Mouse (Mus musculus): ENCODE results near the gene Auts2. TPM values are rescaled to one million over a fixed set of nuclear protein-coding genes. Genes with fewer than 3 reads are reported as not detected.

Gene Auts2
- polyA plus RNA-seq, 1 experiment from 2014 or later = 4.9 TPM

- WGBS = 41% methylated on average over 26 of the region's 26 CpGs
- Histone ChIP-seq H3K27ac (ENCODE audit: low read depth, low read length) (no peak overlapping the region), H3K27me3 (replicated peaks; ENCODE audit: control insufficient read depth, insufficient read depth, low read length) (no peaks in the 10 kb centered on the region), H3K4me3 (ENCODE audit: low read depth, low read length) (no peak overlapping the region), H3K4me1 (replicated peaks; ENCODE audit: control insufficient read depth, insufficient read depth, low read length) (no peaks in the 10 kb centered on the region; the same call in 1 of the 2 replicates), H3K36me3 (ENCODE audit: control insufficient read depth, insufficient read depth) (no peaks in the 10 kb centered on the region), H3K4me2 (replicated peaks; ENCODE audit: low read depth) (0 out of 2 replicates have a peak overlapping the region, but pooled peaks have one; percentile 21), H3K9ac (ENCODE audit: low read depth, low read length) (no peak overlapping the region), H3K9me3 (ENCODE audit: control insufficient read depth) (no peaks in the 10 kb centered on the region)
- no peak for TF ChIP-seq CTCF (IDR thresholded peaks at IDR 0.05; ENCODE audit: low read depth)
- no peak for ATAC-seq
Observed at GRCm38 (mm10) chr5:131585684-131586331, 957.3 kb downstream of the Auts2 start.

DNA sequence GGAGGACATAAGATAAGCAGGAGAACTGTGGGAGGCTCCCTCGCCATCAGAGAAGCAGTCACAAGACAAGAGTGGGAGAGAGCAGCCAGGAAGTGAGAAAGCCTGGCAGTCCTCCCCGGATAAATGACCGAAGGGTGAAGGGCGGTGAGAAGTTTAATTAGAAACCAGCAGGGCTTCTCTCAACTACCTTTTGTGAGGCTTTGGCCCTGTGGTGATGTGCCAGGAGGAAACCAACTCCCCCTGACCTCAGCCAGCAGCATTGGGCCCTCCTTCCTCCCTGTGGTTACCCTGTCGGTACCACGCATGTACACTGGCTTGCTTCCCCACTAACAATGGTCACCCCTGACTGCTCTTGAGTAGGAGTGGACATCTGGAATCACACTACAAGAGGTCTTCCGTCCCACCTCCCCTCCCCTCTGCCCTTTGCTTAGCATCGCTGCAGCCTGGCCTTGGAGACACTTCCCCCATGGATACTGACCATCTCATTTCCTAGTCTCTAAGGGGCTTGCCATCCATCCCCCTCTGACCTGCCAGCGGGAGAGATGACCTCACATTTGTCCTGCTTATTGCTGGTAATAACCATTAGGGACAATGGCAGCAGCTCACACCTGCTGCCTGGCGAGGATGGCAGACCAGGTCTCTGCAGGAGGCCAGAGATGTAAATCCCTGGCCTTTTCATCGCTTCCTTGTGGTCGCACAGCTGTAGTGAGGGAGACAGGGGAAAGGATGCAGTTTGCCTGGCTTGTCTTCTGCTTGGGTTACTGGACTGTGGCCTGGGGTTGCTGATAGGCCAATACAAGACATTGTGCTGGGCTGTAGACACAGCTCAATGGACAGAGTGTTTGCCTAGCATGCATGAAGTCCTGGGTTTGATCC is 958.6 kb downstream of the Auts2 start:
- no peak overlapping the region for H3K9ac ChIP-seq (ENCODE audit: low read depth, low read length)
- no peak overlapping the region for H3K4me2 ChIP-seq (replicated peaks; ENCODE audit: low read depth)
- H3K36me3 ChIP-seq (ENCODE audit: control insufficient read depth, insufficient read depth) = no peaks in the 10 kb centered on the region
- H3K4me3 ChIP-seq (ENCODE audit: low read depth, low read length) = no peak overlapping the region
- no peaks in the 10 kb centered on the region for H3K27me3 ChIP-seq (replicated peaks; ENCODE audit: control insufficient read depth, insufficient read depth, low read length)
- no peak for ATAC-seq
- 70% methylated on average over 12 of the region's 12 CpGs for WGBS
- no peak for TF ChIP-seq CTCF (IDR thresholded peaks at IDR 0.05; ENCODE audit: low read depth)
- no peaks in the 10 kb centered on the region for H3K9me3 ChIP-seq (ENCODE audit: control insufficient read depth)
- no peaks in the 10 kb centered on the region; the same call in 1 of the 2 replicates for H3K4me1 ChIP-seq (replicated peaks; ENCODE audit: control insufficient read depth, insufficient read depth, low read length)
- H3K27ac ChIP-seq (ENCODE audit: low read depth, low read length) = no peak overlapping the region

DNA sequence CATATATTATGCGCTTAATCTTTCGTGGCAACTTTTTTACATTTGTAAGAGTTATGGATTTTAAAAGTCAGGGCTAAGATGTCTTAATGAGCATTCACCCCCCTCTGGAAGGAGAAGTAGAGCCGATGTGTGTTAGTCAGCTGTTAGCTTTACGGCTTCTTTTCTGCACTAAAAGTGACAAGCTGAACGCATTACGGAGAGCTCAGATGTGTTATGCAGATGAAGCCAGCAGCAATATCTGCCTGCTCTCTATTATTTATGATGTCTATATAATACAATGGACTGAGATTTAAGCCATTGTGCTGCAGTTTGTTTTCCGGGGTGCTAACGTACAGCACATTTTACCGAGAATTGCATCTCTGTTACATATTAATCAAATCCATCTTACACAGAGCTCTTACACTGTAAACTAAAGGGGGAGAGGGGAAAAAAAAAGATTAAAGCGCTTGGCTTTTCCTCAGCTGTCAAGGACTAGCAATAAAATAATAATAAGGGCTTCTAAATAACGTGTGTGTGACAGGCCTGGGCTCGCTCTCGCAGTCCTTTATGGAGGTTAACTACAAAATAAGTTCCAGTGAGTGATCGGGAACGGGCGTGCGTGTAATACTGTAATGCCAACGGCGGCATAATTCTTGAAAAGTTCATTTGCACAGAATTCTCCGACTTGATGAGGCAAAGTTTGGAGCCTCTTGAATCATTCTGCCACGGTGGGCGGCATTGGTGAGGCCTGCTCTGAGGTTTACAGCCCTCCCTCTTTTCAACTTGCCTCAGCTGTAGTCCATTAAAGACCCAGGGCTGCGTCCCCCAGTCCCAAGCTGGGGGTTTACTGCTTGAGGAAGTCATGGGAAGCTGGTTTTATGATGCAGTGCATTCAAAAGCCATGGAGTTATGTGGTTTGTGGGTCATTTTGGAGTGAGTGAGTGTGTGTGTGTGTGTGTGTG is 961.8 kb downstream of the Auts2 start:
- Histone ChIP-seq H3K9me3 (ENCODE audit: control insufficient read depth) (no peaks in the 10 kb centered on the region), H3K27ac (ENCODE audit: low read depth, low read length) (no peak overlapping the region), H3K27me3 (replicated peaks; ENCODE audit: control insufficient read depth, insufficient read depth, low read length) (no peaks in the 10 kb centered on the region), H3K36me3 (ENCODE audit: control insufficient read depth, insufficient read depth) (no peaks in the 10 kb centered on the region), H3K4me2 (replicated peaks; ENCODE audit: low read depth) (peak overlapping the region; percentile 47), H3K4me1 (replicated peaks; ENCODE audit: control insufficient read depth, insufficient read depth, low read length) (no peaks in the 10 kb centered on the region; the same call in 1 of the 2 replicates), H3K9ac (ENCODE audit: low read depth, low read length) (no peak overlapping the region), H3K4me3 (ENCODE audit: low read depth, low read length) (no peak overlapping the region)
- TF ChIP-seq CTCF (IDR thresholded peaks at IDR 0.05; ENCODE audit: low read depth) = no peak
- WGBS = 28% methylated on average over 23 of the region's 23 CpGs
- ATAC-seq = no peak

DNA sequence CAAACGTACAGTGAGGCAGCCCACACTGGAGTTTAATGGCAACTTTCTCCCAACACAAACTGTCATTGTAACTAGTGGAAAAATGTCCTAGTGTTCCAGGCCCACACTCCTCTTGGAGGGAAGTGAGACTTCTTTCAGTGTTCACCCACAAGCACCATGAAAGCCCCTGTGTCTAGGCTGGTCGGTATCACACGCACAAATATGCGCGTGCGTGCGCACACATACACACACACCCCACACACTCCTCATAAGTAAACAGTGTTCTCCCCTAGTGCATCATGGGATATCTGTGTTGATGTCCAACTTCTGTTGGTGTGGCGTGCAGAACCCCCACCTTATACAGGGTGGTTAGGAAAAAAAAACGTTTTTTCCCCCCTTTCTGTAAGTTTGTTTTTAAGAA is 964.4 kb downstream of the Auts2 start:
- no peak for TF ChIP-seq CTCF (IDR thresholded peaks at IDR 0.05; ENCODE audit: low read depth)
- no peak overlapping the region for H3K9ac ChIP-seq (ENCODE audit: low read depth, low read length)
- no peaks in the 10 kb centered on the region for H3K9me3 ChIP-seq (ENCODE audit: control insufficient read depth)
- no peaks in the 10 kb centered on the region for H3K27me3 ChIP-seq (replicated peaks; ENCODE audit: control insufficient read depth, insufficient read depth, low read length)
- no peak overlapping the region for H3K27ac ChIP-seq (ENCODE audit: low read depth, low read length)
- ATAC-seq = no peak
- H3K4me3 ChIP-seq (ENCODE audit: low read depth, low read length) = no peak overlapping the region
- WGBS = 80% methylated on average over 9 of the region's 9 CpGs
- H3K36me3 ChIP-seq (ENCODE audit: control insufficient read depth, insufficient read depth) = no peaks in the 10 kb centered on the region
- H3K4me2 ChIP-seq (replicated peaks; ENCODE audit: low read depth) = no peak overlapping the region
- H3K4me1 ChIP-seq (replicated peaks; ENCODE audit: control insufficient read depth, insufficient read depth, low read length) = peaks cover 2% of the 10 kb centered on the region; the same call in 1 of the 2 replicates

- no peak overlapping the region for H3K27ac ChIP-seq (ENCODE audit: low read depth, low read length)
- H3K4me1 ChIP-seq (replicated peaks; ENCODE audit: control insufficient read depth, insufficient read depth, low read length) = 0 out of 2 replicates have a peak, but pooled peaks cover 5% of the 10 kb centered on the region
- H3K9me3 ChIP-seq (ENCODE audit: control insufficient read depth) = no peaks in the 10 kb centered on the region
- no peak overlapping the region for H3K4me2 ChIP-seq (replicated peaks; ENCODE audit: low read depth)
- H3K4me3 ChIP-seq (ENCODE audit: low read depth, low read length) = no peak overlapping the region
- no peak for ATAC-seq
- no peaks in the 10 kb centered on the region for H3K27me3 ChIP-seq (replicated peaks; ENCODE audit: control insufficient read depth, insufficient read depth, low read length)
- TF ChIP-seq CTCF (IDR thresholded peaks at IDR 0.05; ENCODE audit: low read depth) = peak; percentile 50
- no peak overlapping the region for H3K9ac ChIP-seq (ENCODE audit: low read depth, low read length)
- no peaks in the 10 kb centered on the region for H3K36me3 ChIP-seq (ENCODE audit: control insufficient read depth, insufficient read depth)
- 77% methylated on average over 11 of the region's 11 CpGs for WGBS
Observed at GRCm38 (mm10) chr5:131575733-131576265, 967.3 kb downstream of the Auts2 start.
